Mouse (Mus musculus) CH12.LX (cell line): ENCODE data around the gene Olfr175-ps1. TPM values are rescaled to one million over a fixed set of nuclear protein-coding genes. Genes with fewer than 3 reads are reported as not detected.

ENCODE experiments used
- DNase-seq: peaks from one replicate; pipeline ENCODE4 v3.0.0-alpha.2; 2013; ENCODE audit errors: extremely low read depth
- H3K27ac ChIP-seq: 2 replicates; pipeline ENCODE4 v1.5.1; 2012; ENCODE audit warnings: low read depth, mild to moderate bottlenecking, control low read depth, moderate library complexity; ENCODE audit not compliant: insufficient read depth
- H3K27me3 ChIP-seq: replicated peaks from 2 replicates; pipeline ENCODE3; 2012; ENCODE audit warnings: inconsistent platforms
- H3K36me3 ChIP-seq, 2 experiments: replicated peaks in 1 of 2; 2 replicates each; pipeline versions ENCODE3 to v1.6.1; 2012; ENCODE audit warnings: inconsistent platforms in 1 of 2, low read length in 1 of 2, mild to moderate bottlenecking in 1 of 2, mixed read lengths in 1 of 2, moderate library complexity in 1 of 2; ENCODE audit not compliant: control insufficient read depth in 1 of 2, insufficient read depth in 1 of 2
- H3K4me1 ChIP-seq, 2 experiments: 2 replicates each; pipeline ENCODE4 v1.6.1; 2012; ENCODE audit warnings: inconsistent platforms in 1 of 2, moderate library complexity in 1 of 2; ENCODE audit not compliant: insufficient read depth in 2 of 2, control insufficient read depth in 1 of 2
- H3K4me2 ChIP-seq: 2 replicates; pipeline ENCODE4 v1.6.1; 2012; ENCODE audit warnings: low read depth, mild to moderate bottlenecking, control low read depth; ENCODE audit not compliant: poor library complexity, insufficient read depth, severe bottlenecking
- H3K4me3 ChIP-seq, 3 experiments: fragments of 150-350 bp in 1 of 3; sonication (generic) in 1 of 3; replicated peaks in 1 of 3; 2 replicates each; pipeline versions ENCODE3 to v1.5.1; 2011 to 2012; ENCODE audit warnings: low read depth in 2 of 3, low read length in 2 of 3, mild to moderate bottlenecking in 2 of 3, moderate library complexity in 2 of 3, control low read depth in 1 of 3, improper control_type of control experiment in 1 of 3, inconsistent platforms in 1 of 3, mixed read lengths in 1 of 3; ENCODE audit not compliant: poor library complexity in 1 of 3
- H3K79me2 ChIP-seq: replicated peaks from 2 replicates; pipeline ENCODE4 v1.6.1; 2012; ENCODE audit warnings: mild to moderate bottlenecking, moderate library complexity; ENCODE audit not compliant: control insufficient read depth, poor library complexity, insufficient read depth, severe bottlenecking; ENCODE audit errors: extremely low read depth
- H3K9ac ChIP-seq: 2 replicates; pipeline ENCODE4 v1.6.1; 2012; ENCODE audit warnings: low read depth, mild to moderate bottlenecking, control low read depth, moderate library complexity; ENCODE audit not compliant: insufficient read depth
- H3K9me3 ChIP-seq: replicated peaks from 2 replicates; pipeline ENCODE3; 2012; ENCODE audit warnings: low read length, inconsistent platforms, mixed read lengths
- BHLHE40 ChIP-seq: IDR thresholded peaks from 2 replicates; pipeline ENCODE4 v1.6.1; 2011; ENCODE audit warnings: mild to moderate bottlenecking, low read depth, low read length, improper control_type of control experiment
- CHD1 ChIP-seq: IDR thresholded peaks from 2 replicates; pipeline ENCODE4 v1.6.1; 2012; ENCODE audit warnings: low read depth, low read length, improper control_type of control experiment, inconsistent platforms
- CHD2 ChIP-seq: IDR thresholded peaks from 2 replicates; pipeline ENCODE4 v1.6.1; 2011; ENCODE audit warnings: low read length, improper control_type of control experiment
- ETS1 ChIP-seq: conservative IDR thresholded peaks from 2 replicates; pipeline ENCODE4 v1.6.1; 2012; ENCODE audit warnings: low read depth, mild to moderate bottlenecking, inconsistent platforms, low read length, improper control_type of control experiment, moderate library complexity
- JUN ChIP-seq: IDR thresholded peaks from 2 replicates; pipeline ENCODE4 v1.6.1; 2011; ENCODE audit warnings: low read depth, mild to moderate bottlenecking, low read length, improper control_type of control experiment, moderate library complexity; ENCODE audit not compliant: insufficient read depth
- JUND ChIP-seq: conservative IDR thresholded peaks from 2 replicates; pipeline ENCODE4 v1.6.1; 2011; ENCODE audit warnings: low read depth, low read length, improper control_type of control experiment
- KAT2A ChIP-seq: IDR thresholded peaks from 2 replicates; pipeline ENCODE4 v1.6.1; 2012; ENCODE audit warnings: low read length, improper control_type of control experiment, inconsistent platforms; ENCODE audit not compliant: insufficient replicate concordance
- MEF2A ChIP-seq: IDR thresholded peaks from 2 replicates; pipeline ENCODE4 v1.6.1; 2014; ENCODE audit warnings: low read depth, mild to moderate bottlenecking, inconsistent platforms, low read length, improper control_type of control experiment, borderline replicate concordance
- NRF1 ChIP-seq: IDR thresholded peaks from 2 replicates; pipeline ENCODE4 v1.6.1; 2014; ENCODE audit warnings: low read depth, mild to moderate bottlenecking, inconsistent platforms, low read length, improper control_type of control experiment, moderate library complexity
- POLR2A ChIP-seq: IDR thresholded peaks from 2 replicates; pipeline ENCODE4 v1.6.1; 2011; ENCODE audit warnings: low read depth, mild to moderate bottlenecking, improper control_type of control experiment, low read length
- POLR2AphosphoS2 ChIP-seq: IDR thresholded peaks from 2 replicates; pipeline ENCODE4 v1.6.1; 2011; ENCODE audit warnings: low read depth, low read length, improper control_type of control experiment
- TCF12 ChIP-seq: IDR thresholded peaks from 2 replicates; pipeline ENCODE4 v1.6.1; 2014; ENCODE audit warnings: low read depth, mild to moderate bottlenecking, inconsistent platforms, low read length, improper control_type of control experiment
- USF2 ChIP-seq: conservative IDR thresholded peaks from 2 replicates; pipeline ENCODE4 v1.6.1; 2011; ENCODE audit warnings: low read depth, low read length, improper control_type of control experiment
- ZC3H11A ChIP-seq: IDR thresholded peaks from 2 replicates; pipeline ENCODE4 v1.6.1; 2012; ENCODE audit warnings: low read depth, mild to moderate bottlenecking, inconsistent platforms, low read length, improper control_type of control experiment
- ZKSCAN1 ChIP-seq: IDR thresholded peaks from 2 replicates; pipeline ENCODE4 v1.6.1; 2012; ENCODE audit warnings: low read depth, inconsistent platforms, low read length, improper control_type of control experiment, borderline replicate concordance
- ZMIZ1 ChIP-seq: IDR thresholded peaks from 2 replicates; pipeline ENCODE4 v1.6.1; 2012; ENCODE audit warnings: low read depth, mild to moderate bottlenecking, inconsistent platforms, low read length, improper control_type of control experiment
- dilution Hi-C: fragments of 300-500 bp; cut with MboI; formaldehyde crosslinking; loops from 2 replicates; pipeline ENCODE4 v1.14.3; 2020; ENCODE audit warnings: low sequenced_read_pairs; ENCODE audit not compliant: extremely low pct_unique_long_range_greater_than_20kb, extremely low pct_ligation_motif_present
- in situ Hi-C: fragments of 300-500 bp; cut with MboI; formaldehyde crosslinking; loops from 3 replicates; pipeline ENCODE4 v1.14.3; 2019; ENCODE audit warnings: low sequenced_read_pairs, low pct_ligation_motif_present, low pct_unique_long_range_greater_than_20kb, mixed read lengths
- polyA plus RNA-seq: library from polyadenylated mRNA; unstranded; fragments of >175 nt; gene quantifications from 2 replicates; pipeline ENCODE4 v1.2.1, GENCODE M21; 2012; ENCODE audit warnings: low read depth; ENCODE audit not compliant: insufficient read length
- total RNA-seq, 2 experiments: library from RNA; depleted of rRNA; stranded (reverse); fragments of 300-350 nt in 1 of 2; fragments of >200 nt in 1 of 2; gene quantifications; 2 replicates each; pipeline ENCODE4 v1.2.3; 2012 to 2014

The Olfr175-ps1 gene
- total and polyA plus RNA-seq, 3 experiments = 0.46 to 3.1 (median 0.89) TPM

- H3K4me3 ChIP-seq = no peak overlapping the region
- dilution Hi-C loops = no loop called here
- in situ Hi-C loops = no loop called here
Measured at GRCm38 (mm10) chr16:58861479-58861878, 34.9 kb upstream of the Olfr175-ps1 start.

GRCm38 (mm10) chr16:58860032-58860737 is 33.6 kb upstream of the Olfr175-ps1 start:
- Histone ChIP-seq H3K27ac (no peak overlapping the region), H3K4me2 (no peak overlapping the region), H3K4me1 (no peaks in the 10 kb centered on the region)
- no peak for DNase-seq
- no peak for TF ChIP-seq ETS1
- TF ChIP-seq, all 38 proteins: peak for 0
- no peak overlapping the region for H3K4me3 ChIP-seq
- H3K27me3 ChIP-seq = no peaks in the 10 kb centered on the region
- no peak overlapping the region for H3K9ac ChIP-seq
- dilution Hi-C loops = no loop called here
- H3K9me3 ChIP-seq = no peaks in the 10 kb centered on the region
- in situ Hi-C loops = no loop called here
- H3K36me3 ChIP-seq = no peaks in the 10 kb centered on the region
- no peaks in the 10 kb centered on the region for H3K79me2 ChIP-seq

More at GRCm38 (mm10) chr16:58861479-58861878, 34.9 kb upstream of the Olfr175-ps1 start:
- Histone ChIP-seq H3K27ac (no peak overlapping the region), H3K9me3 (no peaks in the 10 kb centered on the region), H3K9ac (no peak overlapping the region), H3K36me3 (no peaks in the 10 kb centered on the region), H3K27me3 (no peaks in the 10 kb centered on the region), H3K4me1 (no peaks in the 10 kb centered on the region), H3K4me2 (no peak overlapping the region), H3K79me2 (no peaks in the 10 kb centered on the region)
- DNase-seq = no peak
- TF ChIP-seq CHD2 (no peak), JUN (no peak), CHD1 (no peak), KAT2A (no peak)

GRCm38 (mm10) chr16:58800168-58800567 is 26.4 kb downstream of the Olfr175-ps1 start, which contains the start of gene Olfr173:
Olfr173 (minus strand) TSS chr16:58800268.
- H3K4me3 ChIP-seq = no peak within 1 kb of the TSS
- in situ Hi-C loops (no loop called here), dilution Hi-C loops (no loop called here)
- TF ChIP-seq ZMIZ1 (no peak), POLR2AphosphoS2 (no peak), ZKSCAN1 (no peak), KAT2A (no peak), JUN (no peak), BHLHE40 (no peak), JUND (no peak), USF2 (no peak), ZC3H11A (no peak), POLR2A (no peak), MEF2A (no peak), NRF1 (no peak), TCF12 (no peak)
- H3K9ac ChIP-seq = no peak within 1 kb of the TSS
- H3K9me3 ChIP-seq = peaks cover 5% of the 10 kb centered on the region
- H3K4me2 ChIP-seq = no peak within 1 kb of the TSS
- no peaks in the 10 kb centered on the region for H3K79me2 ChIP-seq
- no peaks in the 10 kb centered on the region for H3K27me3 ChIP-seq
- H3K36me3 ChIP-seq = no peaks in the 10 kb centered on the region
- H3K4me1 ChIP-seq = no peaks in the 10 kb centered on the region
- H3K27ac ChIP-seq = no peak within 1 kb of the TSS
- no peak for DNase-seq
